Mouse (Mus musculus): ENCODE measurements around the gene Tmco4. TPM values are rescaled to one million over a fixed set of nuclear protein-coding genes. Genes with fewer than 3 reads are reported as not detected.

Tmco4 gene
- polyA plus RNA-seq, 1 experiment from 2014 or later: 2.2 TPM

DNA sequence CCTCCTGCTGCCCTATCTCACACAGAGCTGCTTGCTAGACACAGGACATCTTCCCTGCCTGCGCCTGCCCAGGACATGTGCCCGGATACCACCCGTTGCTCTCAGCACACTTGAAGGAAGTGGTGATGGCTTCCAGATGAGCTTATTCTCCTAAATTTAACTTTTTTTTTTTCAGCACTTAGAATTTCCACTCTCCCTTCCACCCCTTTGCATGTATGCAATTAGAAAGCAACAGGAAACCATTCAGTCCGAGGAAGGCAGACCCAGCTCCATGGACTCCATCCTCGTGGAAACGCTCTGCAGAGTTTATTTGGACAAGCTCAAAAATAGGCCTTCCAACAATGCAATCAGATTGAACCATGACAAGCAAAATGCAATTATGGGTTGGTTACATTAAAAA, 128.9 kb downstream of the Tmco4 start:
- Histone ChIP-seq H3K9me3 (replicated peaks; ENCODE audit: control insufficient read depth, low read length) (no peaks in the 10 kb centered on the region), H3K27ac (replicated peaks; ENCODE audit: low read depth, low read length) (0 out of 2 replicates have a peak overlapping the region, but pooled peaks have one; percentile 20), H3K27me3 (ENCODE audit: control insufficient read depth, insufficient read depth, low read length) (no peaks in the 10 kb centered on the region), H3K36me3 (replicated peaks; ENCODE audit: control insufficient read depth, insufficient read depth, low read depth, low read length) (peaks cover 2% of the 10 kb centered on the region), H3K4me1 (ENCODE audit: control insufficient read depth, insufficient read depth, low read length) (no peaks in the 10 kb centered on the region), H3K9ac (replicated peaks; ENCODE audit: low read length) (no peak overlapping the region), H3K4me3 (ENCODE audit: low read depth, low read length) (no peak overlapping the region), H3K4me2 (ENCODE audit: low read depth, low read length) (no peak overlapping the region)
- no peak for ATAC-seq (replicated peaks; ENCODE audit: insufficient number of reproducible peaks, low FRiP score, low TSS enrichment, low read depth)
- peak; percentile 39 for DNase-seq (ENCODE audit: low spot score)
- WGBS: 44% methylated on average over 6 of the region's 6 CpGs

DNA sequence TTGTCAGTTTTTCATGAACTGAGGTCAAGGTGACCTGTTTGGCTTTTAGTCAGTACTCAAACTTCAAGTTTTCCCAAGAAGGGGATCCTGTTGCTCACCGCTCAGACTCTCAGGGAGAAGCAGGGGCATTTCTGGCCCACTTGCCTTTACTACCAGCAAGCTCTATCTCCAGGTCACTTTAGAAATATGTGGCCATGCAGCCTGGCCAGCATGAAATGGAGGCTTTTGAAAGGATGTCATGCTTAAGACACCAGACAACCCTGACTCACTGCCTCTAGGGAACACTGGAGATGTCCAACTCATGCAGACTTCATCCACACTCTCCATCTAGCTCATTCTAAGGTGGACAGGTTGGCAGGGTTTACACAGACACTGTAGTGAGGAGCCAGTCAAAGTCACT, 132.8 kb downstream of the Tmco4 start:
- peaks cover 2% of the 10 kb centered on the region for H3K36me3 ChIP-seq (replicated peaks; ENCODE audit: control insufficient read depth, insufficient read depth, low read depth, low read length)
- H3K4me1 ChIP-seq (ENCODE audit: control insufficient read depth, insufficient read depth, low read length): no peaks in the 10 kb centered on the region
- no peak overlapping the region for H3K4me2 ChIP-seq (ENCODE audit: low read depth, low read length)
- H3K9ac ChIP-seq (replicated peaks; ENCODE audit: low read length): no peak overlapping the region
- DNase-seq (ENCODE audit: low spot score) (no peak), ATAC-seq (replicated peaks; ENCODE audit: insufficient number of reproducible peaks, low FRiP score, low TSS enrichment, low read depth) (no peak)
- H3K27ac ChIP-seq (replicated peaks; ENCODE audit: low read depth, low read length): no peak overlapping the region
- no peak overlapping the region for H3K4me3 ChIP-seq (ENCODE audit: low read depth, low read length)
- 98% methylated on average over 1 of the region's 1 CpGs for WGBS
- H3K9me3 ChIP-seq (replicated peaks; ENCODE audit: control insufficient read depth, low read length): no peaks in the 10 kb centered on the region
- H3K27me3 ChIP-seq (ENCODE audit: control insufficient read depth, insufficient read depth, low read length): no peaks in the 10 kb centered on the region

Other genes with a start within 250 kb of the Tmco4 start
- gene Pla2g2c, start 248.1 kb upstream of the Tmco4 start, polyA plus RNA-seq (2014; fragmentation: Nextera tagmentation; extraction: Ambion mirVana): 0.28 and 0.48 TPM in 2 replicates
- 1.1 and 1.4 TPM in 2 replicates for gene Ubxn10, start 235.7 kb upstream of the Tmco4 start, polyA plus RNA-seq (2014; fragmentation: Nextera tagmentation; extraction: Ambion mirVana)
- gene Pla2g2f, start 215.3 kb upstream of the Tmco4 start, polyA plus RNA-seq (2014; fragmentation: Nextera tagmentation; extraction: Ambion mirVana): not detected in 2 replicates
- gene Pla2g2d, start 197.2 kb upstream of the Tmco4 start, polyA plus RNA-seq (2014; fragmentation: Nextera tagmentation; extraction: Ambion mirVana): 0.43 and 1.1 TPM in 2 replicates
- gene Pla2g5, start 109.4 kb upstream of the Tmco4 start, polyA plus RNA-seq (2014; fragmentation: Nextera tagmentation; extraction: Ambion mirVana): 0.87 and 1.5 TPM in 2 replicates
- not detected in 2 replicates for gene Gm13030, start 98.9 kb upstream of the Tmco4 start, polyA plus RNA-seq (2014; fragmentation: Nextera tagmentation; extraction: Ambion mirVana)
- not detected in 2 replicates for gene Pla2g2e, start 94.9 kb upstream of the Tmco4 start, polyA plus RNA-seq (2014; fragmentation: Nextera tagmentation; extraction: Ambion mirVana)
- gene Otud3, start 58.9 kb upstream of the Tmco4 start, polyA plus RNA-seq (2014; fragmentation: Nextera tagmentation; extraction: Ambion mirVana): 3.9 and 4.2 TPM in 2 replicates
- gene Rnf186, start 5.8 kb upstream of the Tmco4 start, polyA plus RNA-seq (2014; fragmentation: Nextera tagmentation; extraction: Ambion mirVana): not detected in 2 replicates
- gene Htr6, start 102.7 kb downstream of the Tmco4 start, polyA plus RNA-seq (2014; fragmentation: Nextera tagmentation; extraction: Ambion mirVana): 0.49 and 0.56 TPM in 2 replicates
- 91.6 and 106 TPM in 2 replicates for gene Nbl1, start 120.1 kb downstream of the Tmco4 start, polyA plus RNA-seq (2014; fragmentation: Nextera tagmentation; extraction: Ambion mirVana)
- gene Minos1, start 158.2 kb downstream of the Tmco4 start, polyA plus RNA-seq (2014; fragmentation: Nextera tagmentation; extraction: Ambion mirVana): 492 and 522 TPM in 2 replicates
- gene Capzb, start 220.0 kb downstream of the Tmco4 start, polyA plus RNA-seq (2014; fragmentation: Nextera tagmentation; extraction: Ambion mirVana): 314 and 316 TPM in 2 replicates

All from embryonic facial prominence, embryonic 11.5 days (tissue).